Mouse (Mus musculus) midbrain, embryonic 11.5 days (tissue): Measurements from ENCODE around the gene Rpl13a. TPM values are rescaled to one million over a fixed set of nuclear protein-coding genes. Genes with fewer than 3 reads are reported as not detected.
A peak's percentile ranks its signal among the peaks of the same experiment; 100 is the strongest.
"Not testable (repeated sequence)": the region's sequence is repeated elsewhere in the genome, so short reads cannot be mapped to it uniquely, and the experiment has no call there.

Experiments used
- ATAC-seq: fragments of 200-750 bp; cut with Nextera tagmentation; 2 replicates; pipeline ENCODE4 v1.8.0; 2017; ENCODE audit warnings: moderate TSS enrichment, moderate library complexity; ENCODE audit not compliant: low FRiP score
- DNase-seq: peaks from one replicate; pipeline ENCODE4 v3.0.0; 2015; ENCODE audit warnings: low spot score; ENCODE audit errors: missing footprints
- H3K27ac ChIP-seq: fragments of 300-500 bp; sonication (generic); 2 replicates; pipeline ENCODE4 v1.5.1; 2014; ENCODE audit warnings: low read depth, low read length
- H3K27me3 ChIP-seq: fragments of 300-500 bp; sonication (generic); 2 replicates; pipeline ENCODE4 v1.6.1; 2014; ENCODE audit warnings: mild to moderate bottlenecking, low read length, moderate library complexity, mixed read lengths; ENCODE audit not compliant: control insufficient read depth, insufficient read depth
- H3K36me3 ChIP-seq: fragments of 300-500 bp; sonication (generic); 2 replicates; pipeline ENCODE4 v1.6.1; 2014; ENCODE audit warnings: mild to moderate bottlenecking, low read length, moderate library complexity, mixed read lengths; ENCODE audit not compliant: control insufficient read depth, insufficient read depth
- H3K4me1 ChIP-seq: fragments of 300-500 bp; sonication (generic); 2 replicates; pipeline ENCODE4 v1.6.1; 2014; ENCODE audit warnings: low read length; ENCODE audit not compliant: control insufficient read depth, insufficient read depth
- H3K4me2 ChIP-seq: fragments of 300-500 bp; sonication (generic); 2 replicates; pipeline ENCODE4 v1.6.1; 2014; ENCODE audit warnings: mild to moderate bottlenecking, moderate library complexity
- H3K4me3 ChIP-seq: fragments of 300-500 bp; sonication (generic); 2 replicates; pipeline ENCODE4 v1.5.1; 2014; ENCODE audit warnings: low read depth, low read length
- H3K9ac ChIP-seq: fragments of 300-500 bp; sonication (generic); 2 replicates; pipeline ENCODE4 v1.6.1; 2014; ENCODE audit warnings: low read length
- H3K9me3 ChIP-seq: fragments of 300-500 bp; sonication (generic); 2 replicates; pipeline ENCODE4 v1.6.1; 2016; ENCODE audit warnings: low read length; ENCODE audit not compliant: control insufficient read depth
- WGBS: fragments of 180-500 bp; shearing (Covaris S2); extraction: QIAGEN DNeasy Blood & Tissue Kit; methylation state at CpG from one replicate; pipeline ENCODE4 v1.1.7; 2014; 5-methylcytosine and 5-hydroxymethylcytosine counted together
- polyA plus RNA-seq: library from polyadenylated mRNA; unstranded; fragments of >200 nt; fragmentation: Nextera tagmentation; extraction: Ambion mirVana; gene quantifications from 2 replicates; pipeline ENCODE4 v1.2.1, GENCODE M21; 2014

Gene Rpl13a
- polyA plus RNA-seq, 1 experiment from 2014 or later, result 1,290 TPM

- not testable (repeated sequence) for H3K36me3 ChIP-seq, H3K27ac ChIP-seq, DNase-seq, H3K9ac ChIP-seq, H3K9me3 ChIP-seq, H3K27me3 ChIP-seq, ATAC-seq
- Histone ChIP-seq H3K4me2 (peak overlapping the region; percentile 73; the same call in 1 of the 2 replicates), H3K4me3 (peak overlapping the region; percentile 56; the same call in 1 of the 2 replicates), H3K4me1 (peaks cover 11% of the 10 kb centered on the region)
- WGBS, result 91% methylated on average over 2 of the region's 2 CpGs
Measured at GRCm38 (mm10) chr7:45153052-45153451, 24.5 kb upstream of the Rpl13a start.

GRCm38 (mm10) chr7:45151303-45151702, 22.7 kb upstream of the Rpl13a start:
- Histone ChIP-seq H3K36me3 (no peaks in the 10 kb centered on the region), H3K27me3 (no peaks in the 10 kb centered on the region), H3K9ac (no peak overlapping the region), H3K4me3 (no peak overlapping the region), H3K4me2 (no peak overlapping the region), H3K27ac (no peak overlapping the region), H3K4me1 (peaks cover 11% of the 10 kb centered on the region), H3K9me3 (no peaks in the 10 kb centered on the region)
- WGBS, result 82% methylated on average over 11 of the region's 11 CpGs
- DNase-seq, result no peak
- no peak for ATAC-seq

DNA sequence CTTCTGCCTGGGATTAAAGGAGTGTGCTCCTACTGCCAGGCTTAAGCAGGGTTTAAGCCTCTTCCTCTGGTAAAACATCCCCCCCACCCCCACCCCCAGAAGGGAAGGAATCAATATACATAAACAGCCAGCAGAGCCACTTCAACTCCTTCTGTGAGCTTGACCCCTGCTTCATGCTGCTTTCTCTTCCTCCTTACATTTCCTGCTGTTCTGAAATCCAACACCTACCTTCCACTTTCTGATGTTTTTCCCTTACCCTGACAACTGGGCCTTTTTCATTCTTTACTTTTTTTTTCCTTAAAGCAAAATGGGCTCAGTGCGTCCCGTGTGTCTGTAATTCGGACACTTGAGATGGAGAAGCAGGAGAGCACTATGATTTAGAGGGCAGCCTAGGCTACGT, 21.8 kb upstream of the Rpl13a start:
- ATAC-seq (no peak), DNase-seq (no peak)
- no peak overlapping the region for H3K27ac ChIP-seq
- no peaks in the 10 kb centered on the region for H3K9me3 ChIP-seq
- WGBS, result 58% methylated on average over 4 of the region's 4 CpGs
- no peak overlapping the region for H3K9ac ChIP-seq
- H3K36me3 ChIP-seq, result no peaks in the 10 kb centered on the region
- H3K4me3 ChIP-seq, result no peak overlapping the region
- H3K4me2 ChIP-seq, result no peak overlapping the region
- peaks cover 11% of the 10 kb centered on the region for H3K4me1 ChIP-seq
- no peaks in the 10 kb centered on the region for H3K27me3 ChIP-seq

- ATAC-seq (no peak), DNase-seq (no peak)
- Histone ChIP-seq H3K9ac (no peak overlapping the region), H3K4me1 (peaks cover 9% of the 10 kb centered on the region), H3K27ac (no peak overlapping the region), H3K36me3 (no peaks in the 10 kb centered on the region; the same call in 1 of the 2 replicates), H3K4me2 (no peak overlapping the region), H3K27me3 (no peaks in the 10 kb centered on the region), H3K9me3 (no peaks in the 10 kb centered on the region), H3K4me3 (no peak overlapping the region)
- 26% methylated on average over 6 of the region's 6 CpGs for WGBS
Measured at GRCm38 (mm10) chr7:45149545-45149944, 21.0 kb upstream of the Rpl13a start.

- no peak for DNase-seq
- no peak overlapping the region for H3K4me3 ChIP-seq
- H3K27ac ChIP-seq, result no peak overlapping the region
- no peaks in the 10 kb centered on the region for H3K27me3 ChIP-seq
- H3K4me1 ChIP-seq, result peaks cover 8% of the 10 kb centered on the region
- H3K36me3 ChIP-seq, result no peaks in the 10 kb centered on the region; the same call in 1 of the 2 replicates
- no peak overlapping the region for H3K9ac ChIP-seq
- 69% methylated on average over 4 of the region's 4 CpGs for WGBS
- no peak overlapping the region for H3K4me2 ChIP-seq
- ATAC-seq, result no peak
- H3K9me3 ChIP-seq, result no peaks in the 10 kb centered on the region
Measured at GRCm38 (mm10) chr7:45148534-45149098, 20.1 kb upstream of the Rpl13a start.

DNA sequence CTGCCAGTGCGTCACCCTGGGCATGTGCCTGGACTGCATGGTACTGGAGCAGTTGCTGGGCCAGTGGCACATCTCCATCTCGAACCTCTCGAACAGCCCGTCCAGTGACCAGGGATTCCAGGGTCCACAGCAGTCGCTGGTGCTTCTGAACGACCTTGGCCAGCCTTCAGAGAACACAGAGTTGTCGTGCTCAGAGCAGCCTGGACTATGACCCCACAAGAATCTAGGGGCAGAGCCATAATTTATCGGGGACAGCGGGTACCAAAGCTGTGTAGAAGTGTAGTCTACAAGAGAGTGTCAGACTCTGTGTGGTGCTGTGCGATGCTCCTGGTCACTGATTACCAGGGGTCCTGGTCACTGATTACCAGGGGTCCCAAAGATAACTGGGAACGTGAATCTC, 19.3 kb upstream of the Rpl13a start:
- Histone ChIP-seq H3K9me3 (no peaks in the 10 kb centered on the region), H3K4me3 (no peak overlapping the region), H3K27me3 (no peaks in the 10 kb centered on the region), H3K36me3 (no peaks in the 10 kb centered on the region; the same call in 1 of the 2 replicates), H3K4me2 (no peak overlapping the region), H3K4me1 (peaks cover 3% of the 10 kb centered on the region; the same call in 1 of the 2 replicates), H3K9ac (no peak overlapping the region), H3K27ac (no peak overlapping the region)
- no peak for ATAC-seq
- WGBS, result 94% methylated on average over 11 of the region's 11 CpGs
- no peak for DNase-seq

DNA sequence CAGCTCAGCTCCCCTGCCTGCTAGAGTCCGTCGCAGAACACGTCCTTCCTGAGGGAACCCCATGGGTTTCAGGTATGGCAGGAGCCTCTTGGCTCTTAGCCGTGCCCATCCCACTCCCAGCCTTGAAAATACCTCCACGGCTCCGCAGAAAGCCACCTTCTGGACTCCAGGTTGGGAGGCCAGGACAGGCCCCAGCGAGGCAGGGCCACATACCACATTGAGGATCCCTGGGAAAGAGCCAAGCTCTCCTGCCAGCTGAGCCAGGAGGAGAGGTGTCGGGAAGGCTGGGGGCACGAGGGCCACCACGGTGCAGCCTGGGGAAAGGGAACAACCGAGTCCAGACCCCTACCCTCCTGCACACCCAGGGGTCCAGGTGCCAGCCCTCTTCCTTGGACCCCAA, 18.7 kb upstream of the Rpl13a start:
- peaks cover 3% of the 10 kb centered on the region; the same call in 1 of the 2 replicates for H3K4me1 ChIP-seq
- DNase-seq (no peak), ATAC-seq (no peak)
- H3K36me3 ChIP-seq, result no peaks in the 10 kb centered on the region; the same call in 1 of the 2 replicates
- H3K4me3 ChIP-seq, result no peak overlapping the region
- no peaks in the 10 kb centered on the region for H3K27me3 ChIP-seq
- H3K9ac ChIP-seq, result no peak overlapping the region
- no peaks in the 10 kb centered on the region for H3K9me3 ChIP-seq
- 94% methylated on average over 11 of the region's 11 CpGs for WGBS
- H3K4me2 ChIP-seq, result no peak overlapping the region
- no peak overlapping the region for H3K27ac ChIP-seq

GRCm38 (mm10) chr7:45145460-45145859, 16.9 kb upstream of the Rpl13a start:
- peaks cover 3% of the 10 kb centered on the region; the same call in 1 of the 2 replicates for H3K4me1 ChIP-seq

GRCm38 (mm10) chr7:45144368-45145174, 16.0 kb upstream of the Rpl13a start:
- Histone ChIP-seq H3K27ac (no peak overlapping the region), H3K27me3 (no peaks in the 10 kb centered on the region), H3K4me3 (no peak overlapping the region), H3K4me2 (no peak overlapping the region), H3K36me3 (no peaks in the 10 kb centered on the region; the same call in 1 of the 2 replicates), H3K9ac (no peak overlapping the region), H3K4me1 (peaks cover 3% of the 10 kb centered on the region; the same call in 1 of the 2 replicates), H3K9me3 (no peaks in the 10 kb centered on the region)
- 87% methylated on average over 13 of the region's 13 CpGs for WGBS
- ATAC-seq, result no peak
- no peak for DNase-seq

More at GRCm38 (mm10) chr7:45145460-45145859, 16.9 kb upstream of the Rpl13a start:
- Histone ChIP-seq H3K4me3 (no peak overlapping the region), H3K27ac (no peak overlapping the region), H3K9ac (no peak overlapping the region), H3K9me3 (no peaks in the 10 kb centered on the region), H3K4me2 (no peak overlapping the region), H3K36me3 (no peaks in the 10 kb centered on the region; the same call in 1 of the 2 replicates), H3K27me3 (no peaks in the 10 kb centered on the region)
- no peak for DNase-seq
- no peak for ATAC-seq
- 95% methylated on average over 8 of the region's 8 CpGs for WGBS
